Mouse (Mus musculus) retina, adult 2 months (tissue): Measurements from ENCODE around the gene Klc1.

Source experiments
- DNase-seq: peaks from one replicate; pipeline ENCODE4 v3.0.0-alpha.2; 2012; ENCODE audit warnings: low read depth, low spot score

Gene Klc1

DNA sequence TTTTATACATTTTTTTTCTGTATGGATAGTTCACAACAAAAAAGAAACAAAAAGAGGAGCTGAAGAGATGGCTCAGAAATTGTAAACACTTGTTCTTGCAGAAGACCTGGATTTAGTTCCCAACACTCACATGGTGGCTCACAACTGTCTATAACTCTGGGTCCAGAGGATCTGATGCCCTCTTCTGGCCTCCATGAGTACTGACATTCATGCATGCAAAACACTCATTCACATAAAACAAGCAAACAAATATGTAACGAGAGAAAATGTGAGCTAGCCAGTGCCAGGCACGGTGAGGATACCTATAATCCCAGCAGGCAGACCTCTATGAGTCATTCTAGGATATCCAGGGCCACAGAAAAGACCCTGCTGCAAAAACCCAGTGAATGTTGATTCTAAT is 92.6 kb downstream of the Klc1 start:
- DNase-seq, result no peak

- no peak for DNase-seq
These were observed 93.1 kb downstream of the Klc1 start for GRCm38 (mm10) chr12:111851745-111852144.

DNA sequence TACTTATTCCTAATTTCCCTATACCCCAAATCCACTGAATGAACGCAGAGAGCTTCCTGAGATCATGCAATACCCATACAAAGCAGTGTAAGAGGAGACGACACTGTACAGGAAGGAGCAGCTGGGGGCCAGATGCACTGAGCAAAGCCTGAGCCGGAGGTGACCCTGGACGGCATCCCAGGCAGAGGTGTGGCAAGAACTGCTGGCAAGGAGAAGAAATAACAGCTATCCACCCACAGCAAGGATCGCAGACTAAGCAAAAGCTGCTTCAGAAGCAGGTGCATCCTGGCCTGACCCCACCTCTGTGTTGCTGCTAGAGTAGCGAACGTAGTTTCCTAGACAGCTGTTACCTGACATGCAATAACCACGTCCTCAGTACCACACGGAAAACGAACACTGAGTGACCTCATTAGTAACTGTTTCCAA is 94.4 kb downstream of the Klc1 start:
- no peak for DNase-seq

GRCm38 (mm10) chr12:111853546-111853945 is 94.9 kb downstream of the Klc1 start:
- no peak for DNase-seq

GRCm38 (mm10) chr12:111855448-111855847 is 96.8 kb downstream of the Klc1 start:
- no peak for DNase-seq
